Mouse (Mus musculus): ENCODE measurements at regions not wholly inside any gene's neighbourhood (a gene's known extent, or its start where the extent isn't known, plus 50 kb on each side); places are given as distances from the start of the nearest gene placed in this dataset.

GRCm38 (mm10) chr8:117903052-117903451, 101.3 kb upstream of the Mphosph6 start:
- no peak for DNase-seq (ENCODE audit: low spot score)
- intact Hi-C loops (cut with DNase I), result no loop called here

- no peak for DNase-seq (ENCODE audit: low spot score)
Measured at GRCm38 (mm10) chr8:117899892-117900291, 98.1 kb upstream of the Mphosph6 start.

DNA sequence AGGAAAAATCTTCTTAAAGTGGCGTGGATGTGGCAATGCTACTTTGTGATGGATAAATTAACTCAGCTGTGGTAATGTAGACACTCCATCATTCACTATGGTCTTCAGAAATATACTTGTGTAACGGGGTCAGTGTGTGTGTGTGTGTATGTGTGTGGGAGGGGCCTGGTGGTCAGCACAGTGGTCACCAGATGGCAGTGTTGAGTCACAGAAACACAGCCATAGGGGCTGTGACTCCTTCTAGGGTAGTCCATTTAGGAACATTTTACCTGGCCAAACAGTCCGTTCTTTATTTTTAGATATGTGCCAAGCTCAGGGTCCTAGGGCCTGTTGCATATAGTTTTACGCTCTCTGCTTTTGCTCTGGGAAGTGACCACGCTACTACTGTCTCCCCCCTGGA, 96.3 kb upstream of the Mphosph6 start:
- intact Hi-C loops (cut with DNase I), result no loop called here

More at GRCm38 (mm10) chr8:117899892-117900291, 98.1 kb upstream of the Mphosph6 start:
- intact Hi-C loops (cut with DNase I), result no loop called here

GRCm38 (mm10) chr8:117894861-117895260, 93.1 kb upstream of the Mphosph6 start:
- no peak for DNase-seq (ENCODE audit: low spot score)
- intact Hi-C loops (cut with DNase I), result no loop called here

More for the DNA sequence above, 96.3 kb upstream of the Mphosph6 start:
- DNase-seq (ENCODE audit: low spot score), result no peak

DNA sequence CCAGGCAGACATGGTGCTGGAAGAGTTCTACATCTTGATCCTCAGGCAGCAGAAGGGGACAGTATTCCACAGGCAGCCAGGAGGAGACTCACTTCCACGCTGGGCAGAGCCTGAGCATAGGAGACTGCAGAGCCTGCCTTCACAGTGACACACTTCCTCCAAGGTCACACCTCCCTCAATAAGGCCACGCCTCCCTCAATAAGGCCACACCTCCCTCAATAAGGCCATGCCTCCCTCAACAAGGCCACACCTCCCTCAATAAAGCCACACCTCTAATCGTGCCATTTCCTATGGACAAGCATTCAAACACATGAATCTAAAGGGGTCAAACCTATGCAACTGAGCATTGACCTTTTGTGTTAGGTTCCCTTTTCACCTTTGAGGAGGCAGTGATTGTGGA, 88.5 kb upstream of the Mphosph6 start:
- DNase-seq (ENCODE audit: low spot score), result no peak
- intact Hi-C loops (cut with DNase I), result no loop called here

DNA sequence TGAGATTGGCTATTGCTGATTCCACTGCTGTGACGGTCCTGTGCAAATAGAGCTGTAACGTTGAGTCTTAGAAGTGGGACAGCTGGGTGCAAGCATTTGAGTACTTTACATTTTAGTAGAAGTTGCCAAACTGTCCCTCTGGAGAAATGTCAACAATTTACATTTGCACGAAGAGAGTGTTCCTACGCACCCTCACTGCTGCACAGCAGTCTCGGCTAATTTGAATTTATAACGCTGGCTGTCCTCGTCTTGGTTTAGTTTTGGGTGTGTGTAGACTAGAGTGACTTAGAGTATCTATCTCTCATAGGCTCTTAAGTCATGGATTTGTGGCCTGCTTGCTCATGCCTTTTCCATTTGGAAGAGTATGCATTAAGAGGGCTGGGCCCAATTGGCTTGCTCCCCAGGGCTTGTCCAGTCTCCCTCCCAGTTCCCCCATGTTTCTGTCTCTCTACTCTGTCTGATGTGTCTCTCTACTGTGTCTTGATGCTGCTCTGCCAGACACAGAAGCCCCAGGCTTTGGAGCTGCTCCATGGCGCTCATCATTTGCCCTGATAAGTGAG, 79.8 kb upstream of the Mphosph6 start:
- no peak for DNase-seq (ENCODE audit: low spot score)
- intact Hi-C loops (cut with DNase I), result no loop called here

- intact Hi-C loops (cut with DNase I), result no loop called here
- DNase-seq (ENCODE audit: low spot score), result no peak
Measured at GRCm38 (mm10) chr8:117880279-117880975, 78.7 kb upstream of the Mphosph6 start.

GRCm38 (mm10) chr8:117873611-117874010, 71.9 kb upstream of the Mphosph6 start:
- intact Hi-C loops (cut with DNase I), result no loop called here
- no peak for DNase-seq (ENCODE audit: low spot score)

GRCm38 (mm10) chr8:117867138-117867537, 65.4 kb upstream of the Mphosph6 start:
- no peak for DNase-seq (ENCODE audit: low spot score)
- intact Hi-C loops (cut with DNase I), result no loop called here

GRCm38 (mm10) chr8:117865014-117865413, 63.3 kb upstream of the Mphosph6 start:
- no peak for DNase-seq (ENCODE audit: low spot score)
- intact Hi-C loops (cut with DNase I), result no loop called here

DNA sequence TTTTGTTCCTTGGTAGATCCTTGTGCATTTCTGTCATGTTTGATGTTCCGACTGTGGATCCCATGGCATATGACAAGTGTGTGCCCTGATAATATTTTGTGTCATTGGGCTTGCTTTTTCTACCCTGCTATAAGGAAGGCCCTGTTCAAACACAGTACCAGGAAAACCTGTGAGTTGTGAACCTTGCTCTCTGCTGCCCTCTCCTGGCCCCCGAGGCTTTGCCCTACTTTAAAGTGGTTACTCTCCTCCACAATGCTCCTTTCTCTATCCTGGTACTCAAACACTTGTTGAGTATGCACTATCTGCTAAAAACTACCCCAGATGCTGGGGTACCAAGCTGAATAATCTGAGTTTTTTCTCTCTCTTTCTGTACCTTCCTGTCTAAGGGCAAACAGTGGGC, 62.1 kb upstream of the Mphosph6 start:
- intact Hi-C loops (cut with DNase I), result loop anchor here (5.0 kb wide), 4 partner anchors 92 to 237 kb away; no protein-coding TSS in a partner anchor
- DNase-seq (ENCODE audit: low spot score), result no peak

DNA sequence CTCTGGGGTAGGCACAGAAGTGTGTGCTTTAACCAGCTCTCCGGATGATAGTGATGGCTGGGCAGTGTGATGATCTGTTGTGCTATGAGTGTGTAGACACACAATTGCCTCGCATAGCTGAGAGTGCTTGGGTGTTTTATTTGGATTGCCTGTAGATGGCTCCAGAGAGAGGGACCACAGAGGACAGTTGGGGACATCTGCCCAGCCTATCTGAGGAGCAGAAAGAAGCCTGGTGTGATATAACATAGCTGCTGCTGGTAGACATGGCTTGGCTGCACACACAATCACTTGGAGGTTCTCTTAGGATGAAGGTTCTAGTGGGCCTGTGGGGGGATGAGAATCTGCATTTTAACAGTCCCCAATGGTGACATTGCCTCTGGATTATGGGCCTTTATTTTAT, 60.6 kb upstream of the Mphosph6 start:
- DNase-seq (ENCODE audit: low spot score), result no peak
- intact Hi-C loops (cut with DNase I), result loop anchor here (5.0 kb wide), 4 partner anchors 90 to 235 kb away; no protein-coding TSS in a partner anchor

DNA sequence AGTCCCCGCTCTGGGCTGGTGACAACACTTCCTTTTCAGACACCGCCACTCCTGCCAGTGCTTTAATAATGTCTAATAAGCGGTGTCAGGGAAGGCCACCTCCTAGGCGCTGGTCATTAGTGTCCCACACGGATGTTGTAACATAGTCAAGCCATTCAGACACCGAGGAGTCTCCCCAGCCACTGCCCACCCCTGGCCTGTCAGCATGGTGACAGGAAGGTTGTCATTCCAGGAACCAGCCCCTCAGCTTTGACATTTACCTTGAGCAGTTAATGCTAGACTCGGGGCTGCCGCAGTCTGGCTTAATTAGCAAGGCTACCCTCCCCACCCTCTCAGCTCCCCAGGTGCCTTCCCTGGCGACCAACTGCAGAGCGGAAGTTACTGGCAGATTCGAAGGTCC, 58.0 kb upstream of the Mphosph6 start:
- intact Hi-C loops (cut with DNase I), result loop anchor here (5.0 kb wide), 4 partner anchors 87 to 232 kb away; no protein-coding TSS in a partner anchor
- DNase-seq (ENCODE audit: low spot score), result no peak

GRCm38 (mm10) chr8:117859095-117859494, 57.4 kb upstream of the Mphosph6 start:
- intact Hi-C loops (cut with DNase I), result no loop called here
- DNase-seq (ENCODE audit: low spot score), result no peak

DNA sequence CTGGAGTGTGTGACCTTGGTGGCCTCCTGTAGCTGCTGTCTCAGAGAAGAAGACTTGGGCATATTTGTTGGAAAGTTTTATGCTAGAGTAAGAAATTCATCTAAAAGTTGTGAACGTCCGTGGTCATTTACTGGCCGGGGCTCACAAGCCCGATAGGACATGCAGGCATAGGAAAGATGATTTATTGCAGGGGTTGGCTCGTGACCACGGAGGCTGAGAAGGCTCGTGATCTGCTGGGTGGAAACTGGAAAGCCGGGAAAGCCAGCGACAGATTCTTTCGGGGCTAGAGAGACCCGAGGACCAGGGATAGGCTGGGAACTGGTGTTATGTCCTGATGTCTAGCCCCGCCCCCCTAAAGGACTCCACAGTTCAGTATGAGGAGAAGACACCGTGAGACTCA, 54.4 kb upstream of the Mphosph6 start:
- intact Hi-C loops (cut with DNase I), result no loop called here
- DNase-seq (ENCODE audit: low spot score), result no peak

DNA sequence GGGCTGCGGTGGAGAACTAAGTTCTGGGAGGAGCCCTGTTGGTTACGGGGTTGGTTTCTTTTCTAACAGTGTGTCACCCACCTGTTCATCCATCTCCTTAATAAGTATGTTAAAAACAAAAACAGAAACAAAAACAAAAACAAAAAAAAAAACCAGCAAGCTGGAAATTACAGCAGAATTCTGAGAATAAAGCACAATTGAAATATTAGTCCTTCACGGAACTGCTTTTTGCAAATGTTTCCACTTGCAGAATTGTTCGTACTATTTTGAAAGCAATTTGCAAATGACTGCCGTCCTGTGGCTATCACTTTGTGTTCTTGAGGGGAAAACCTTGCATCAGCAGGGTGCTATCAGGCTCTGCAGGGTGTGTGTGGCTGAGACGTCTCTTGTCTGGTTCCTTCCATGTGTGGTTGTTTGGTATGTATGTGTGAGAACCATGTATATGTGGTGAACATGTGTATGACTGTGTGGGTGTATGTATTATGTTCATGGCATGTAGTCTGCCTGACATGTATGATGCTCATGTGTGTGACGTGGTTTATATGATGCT, 53.3 kb upstream of the Mphosph6 start:
- intact Hi-C loops (cut with DNase I), result no loop called here
- no peak for DNase-seq (ENCODE audit: low spot score)

- intact Hi-C loops (cut with DNase I), result no loop called here
- DNase-seq (ENCODE audit: low spot score), result no peak
Measured at GRCm38 (mm10) chr8:117854301-117854700, 52.6 kb upstream of the Mphosph6 start.

DNA sequence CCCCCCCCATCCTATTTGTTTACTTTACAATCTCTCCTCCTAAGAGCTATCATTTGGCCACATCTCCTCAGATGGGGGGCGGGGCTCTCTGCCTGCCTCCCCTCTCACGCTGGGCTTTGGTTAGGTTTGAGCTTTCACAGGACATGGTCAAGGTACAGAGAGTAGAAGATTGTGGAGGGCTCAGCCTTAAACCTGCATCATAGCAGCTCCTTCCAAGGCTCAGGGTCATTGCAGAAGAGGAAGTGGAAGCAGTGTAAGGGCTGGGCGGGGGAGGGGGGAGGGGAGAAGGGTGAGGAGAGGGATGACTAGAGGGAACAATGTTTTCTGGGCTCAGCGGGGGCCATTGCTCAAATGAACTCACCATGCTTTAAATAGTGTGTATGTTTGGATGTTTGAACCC, 51.7 kb upstream of the Mphosph6 start:
- no peak for DNase-seq (ENCODE audit: low spot score)
- intact Hi-C loops (cut with DNase I), result no loop called here

- intact Hi-C loops (cut with DNase I), result no loop called here
- DNase-seq (ENCODE audit: low spot score), result no peak
Measured at GRCm38 (mm10) chr8:117852521-117852920, 50.8 kb upstream of the Mphosph6 start.

All from heart, postnatal 25 days (tissue).